Mouse (Mus musculus): ENCODE measurements around the gene Colec11.

GRCm38 (mm10) chr12:28614401-28614800 is 8.8 kb downstream of the Colec11 start:
- TF ChIP-seq CTCF (IDR thresholded peaks at IDR 0.05; ENCODE audit: low read depth) (no peak), EP300 (IDR thresholded peaks at IDR 0.05; ENCODE audit: low read depth) (no peak)

Data from liver, postnatal 0 days (tissue).